Mouse (Mus musculus) gonadal fat pad, adult 2 months (tissue): ENCODE measurements around the gene Dlg2. TPM values are rescaled to one million over a fixed set of nuclear protein-coding genes. Genes with fewer than 3 reads are reported as not detected.

Experiments used
- DNase-seq: peaks from one replicate; pipeline ENCODE4 v3.0.0-alpha.2; 2012; ENCODE audit warnings: low read depth
- polyA plus RNA-seq: library from polyadenylated mRNA; depleted of rRNA; stranded (reverse); fragments of >200 nt; gene quantifications from 2 replicates; pipeline ENCODE4 v1.2.3, GENCODE M21; 2012

The Dlg2 gene
- polyA plus RNA-seq, 1 experiment = 1.6 TPM

GRCm38 (mm10) chr7:90539481-90540402 lies 63.3 kb downstream of the Dlg2 start:
- DNase-seq = peak; percentile 20

- DNase-seq = no peak
Measured at GRCm38 (mm10) chr7:90540811-90541323, 64.4 kb downstream of the Dlg2 start.

- DNase-seq = no peak
Measured at GRCm38 (mm10) chr7:90553399-90553798, 76.9 kb downstream of the Dlg2 start.

DNA sequence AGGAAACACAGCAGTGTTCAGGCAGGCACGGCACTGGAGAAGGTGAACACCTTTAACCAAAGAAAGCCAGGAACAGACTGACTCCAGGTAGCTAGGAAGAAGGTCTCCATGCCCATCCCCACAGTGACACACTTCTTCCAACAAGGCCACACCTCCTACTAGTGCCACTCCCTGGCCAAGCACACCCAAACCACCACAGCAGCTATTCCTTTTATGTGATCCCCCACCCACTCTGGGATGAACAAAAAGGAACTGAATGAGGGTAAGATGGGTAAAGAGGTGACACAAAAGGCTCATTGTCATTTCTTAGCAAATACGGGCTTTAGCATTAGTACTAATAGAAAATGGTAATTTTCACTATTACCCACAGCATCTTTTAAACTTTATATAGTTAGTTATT lies 77.9 kb downstream of the Dlg2 start:
- DNase-seq = no peak

GRCm38 (mm10) chr7:90569130-90569529 lies 92.7 kb downstream of the Dlg2 start:
- DNase-seq = no peak

- no peak for DNase-seq
Measured at GRCm38 (mm10) chr7:90587795-90588194, 111.3 kb downstream of the Dlg2 start.

GRCm38 (mm10) chr7:90588318-90588717 lies 111.8 kb downstream of the Dlg2 start:
- DNase-seq = no peak

DNA sequence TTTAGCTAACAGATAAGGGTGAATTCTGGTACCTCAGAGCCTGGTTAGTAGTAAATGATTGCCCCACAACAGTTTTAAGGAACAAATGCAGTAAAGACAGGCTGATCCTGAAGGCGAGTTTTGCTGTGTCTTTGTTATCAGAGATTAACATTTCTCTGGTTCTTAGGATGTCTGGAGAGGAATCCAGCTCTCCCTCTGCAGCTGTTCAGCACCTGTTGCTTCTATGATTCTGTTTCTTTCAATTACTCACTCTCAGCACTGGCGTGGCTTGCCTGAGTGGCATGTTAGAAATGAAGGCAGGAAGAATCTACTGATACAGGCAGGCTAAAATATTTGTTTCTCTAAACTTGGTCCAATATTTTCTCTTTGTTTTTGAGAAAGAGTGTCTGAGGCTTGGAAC lies 133.3 kb downstream of the Dlg2 start:
- DNase-seq = no peak

GRCm38 (mm10) chr7:90630546-90630945 lies 154.1 kb downstream of the Dlg2 start:
- DNase-seq = no peak

- no peak for DNase-seq
Measured at GRCm38 (mm10) chr7:90649512-90649911, 173.0 kb downstream of the Dlg2 start.

DNA sequence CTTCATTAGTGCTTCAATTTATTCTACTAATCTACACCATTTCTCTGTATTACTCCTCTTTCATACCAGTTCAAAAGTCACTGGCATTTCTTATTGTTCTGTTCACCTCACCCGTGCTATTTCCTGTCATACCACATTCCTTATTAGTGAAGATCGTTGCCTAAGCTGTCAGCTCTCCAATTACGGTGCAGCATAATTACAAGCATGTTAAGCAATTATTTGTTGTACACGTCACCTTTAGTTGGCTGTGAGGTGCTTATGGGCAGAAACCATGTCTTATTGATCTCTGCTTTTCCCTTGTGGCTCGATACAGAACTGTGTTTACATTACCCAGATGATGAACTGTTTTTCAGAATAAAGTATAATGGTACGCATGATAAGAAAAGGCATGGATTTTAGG lies 174.7 kb downstream of the Dlg2 start:
- peak; percentile 66 for DNase-seq

GRCm38 (mm10) chr7:90651611-90652010 lies 175.1 kb downstream of the Dlg2 start:
- DNase-seq = no peak

- no peak for DNase-seq
Measured at GRCm38 (mm10) chr7:90658593-90658992, 182.1 kb downstream of the Dlg2 start.

DNA sequence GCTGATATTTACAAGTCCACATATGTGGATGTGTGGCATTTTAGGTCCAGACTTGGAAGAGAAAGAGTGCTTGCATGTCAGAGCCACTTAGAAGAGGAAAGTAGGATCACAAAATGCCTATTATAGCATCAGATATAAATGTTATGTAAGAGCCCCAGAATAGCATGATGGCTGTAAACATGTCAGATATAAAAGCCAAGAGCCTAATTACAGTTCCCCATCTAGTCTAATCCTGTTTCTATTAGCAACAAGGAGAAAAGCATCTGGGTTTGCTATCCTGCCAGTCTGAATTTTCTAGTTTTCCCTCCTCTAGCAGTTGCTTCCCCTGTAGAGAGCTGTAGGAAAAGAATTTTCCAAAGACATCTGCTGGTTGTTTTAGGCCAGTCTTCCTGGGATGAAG lies 217.6 kb downstream of the Dlg2 start:
- DNase-seq = no peak

DNA sequence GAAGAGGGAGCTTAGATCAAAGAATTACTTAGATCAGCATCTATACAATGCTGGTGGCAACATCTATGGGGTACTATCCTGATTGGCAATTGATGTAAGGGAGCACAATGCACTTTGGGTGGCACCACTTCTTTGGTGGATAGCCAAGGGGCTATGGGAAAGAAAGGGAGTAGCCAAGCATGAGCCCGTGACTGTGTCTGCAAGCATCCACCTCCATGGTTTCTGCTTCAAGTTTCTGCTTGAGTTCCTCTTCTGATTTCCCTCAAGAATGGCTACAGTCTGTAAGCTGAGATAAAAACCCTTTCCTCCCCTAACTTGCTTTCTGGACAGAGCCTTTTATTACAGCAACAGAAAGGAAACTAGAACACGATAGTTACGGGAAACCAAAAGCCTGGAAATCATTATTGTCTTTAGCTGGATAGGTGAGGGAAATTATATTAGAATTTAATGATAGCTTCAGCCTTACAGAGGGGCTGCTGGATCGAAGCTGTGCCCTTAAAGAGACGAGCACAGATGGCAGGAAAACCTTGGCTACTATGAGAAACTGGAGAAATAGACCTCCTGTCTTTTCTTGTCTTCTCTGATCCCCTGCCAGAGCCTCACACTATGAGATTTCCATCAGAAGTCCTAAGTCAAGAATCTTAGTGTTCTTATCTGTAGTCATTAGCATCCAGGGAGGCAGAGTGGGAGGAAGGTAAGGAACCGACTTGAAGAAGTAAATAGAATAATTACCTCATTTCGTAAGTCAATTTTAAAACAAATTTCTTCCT lies 219.9 kb downstream of the Dlg2 start:
- DNase-seq = no peak

GRCm38 (mm10) chr7:90703163-90703852 lies 226.8 kb downstream of the Dlg2 start:
- no peak for DNase-seq

DNA sequence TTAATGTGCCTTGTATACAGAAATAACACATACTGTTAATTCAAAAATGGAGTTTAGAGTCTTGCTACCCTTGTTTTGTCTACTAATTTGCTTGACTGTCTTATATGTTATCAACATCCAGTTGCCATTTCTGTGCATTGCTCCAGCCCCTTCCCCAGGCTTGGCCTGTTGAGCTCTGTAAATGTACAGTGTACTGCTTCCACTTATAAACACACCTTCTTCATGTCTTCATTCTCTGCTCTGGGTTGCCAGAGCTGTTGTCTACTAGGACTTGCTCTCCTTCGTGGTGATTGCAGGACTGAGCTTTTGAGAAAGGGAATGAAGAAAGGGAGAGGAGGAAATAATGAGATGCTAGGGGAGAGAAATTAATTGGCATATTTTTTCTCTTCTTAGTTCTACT lies 227.5 kb downstream of the Dlg2 start:
- DNase-seq = no peak

GRCm38 (mm10) chr7:90734086-90734485 lies 257.6 kb downstream of the Dlg2 start:
- no peak for DNase-seq

DNA sequence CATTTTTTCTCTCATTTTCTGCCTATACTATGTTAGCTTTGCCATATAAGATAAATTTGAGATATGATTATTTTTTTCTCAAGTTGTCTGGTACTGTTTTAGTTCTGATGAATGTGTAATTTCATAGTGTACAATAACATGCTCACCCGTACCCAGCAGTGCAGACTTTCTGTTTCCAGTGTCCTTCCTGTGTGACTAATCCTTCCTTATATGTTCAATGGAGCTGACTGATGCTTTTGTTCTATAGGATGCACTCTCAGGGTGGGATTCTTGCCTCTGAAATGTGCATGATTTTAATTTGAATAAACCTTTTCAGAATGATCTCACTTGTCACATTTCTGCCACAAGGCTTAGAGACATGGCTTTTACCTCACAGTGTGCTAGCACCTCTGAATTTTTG lies 259.9 kb downstream of the Dlg2 start:
- DNase-seq = no peak

- DNase-seq = no peak
Measured at GRCm38 (mm10) chr7:90748636-90749035, 272.2 kb downstream of the Dlg2 start.

DNA sequence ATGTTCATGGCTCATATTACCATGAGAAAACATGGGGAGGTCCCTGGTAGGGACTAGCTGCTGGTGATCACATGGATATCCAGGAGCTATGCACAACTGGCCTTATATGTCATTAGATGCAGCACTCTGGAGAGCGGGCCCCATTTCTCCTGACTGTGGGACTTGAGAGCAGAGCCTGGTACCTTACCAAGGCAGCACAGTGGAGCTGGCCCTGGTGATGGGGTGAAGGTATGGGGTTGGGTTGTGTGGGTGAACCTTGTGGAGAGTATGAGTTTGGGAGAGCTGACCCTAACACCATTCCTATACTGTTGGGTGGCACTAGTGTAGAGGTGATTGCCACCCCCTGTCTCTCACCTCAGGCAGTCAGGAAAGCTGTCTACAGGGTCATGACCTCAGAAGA lies 311.5 kb downstream of the Dlg2 start:
- DNase-seq = no peak

GRCm38 (mm10) chr7:90791522-90791921 lies 315.1 kb downstream of the Dlg2 start:
- DNase-seq = no peak
